Mouse (Mus musculus): ENCODE measurements around the gene Clip2.

DNA sequence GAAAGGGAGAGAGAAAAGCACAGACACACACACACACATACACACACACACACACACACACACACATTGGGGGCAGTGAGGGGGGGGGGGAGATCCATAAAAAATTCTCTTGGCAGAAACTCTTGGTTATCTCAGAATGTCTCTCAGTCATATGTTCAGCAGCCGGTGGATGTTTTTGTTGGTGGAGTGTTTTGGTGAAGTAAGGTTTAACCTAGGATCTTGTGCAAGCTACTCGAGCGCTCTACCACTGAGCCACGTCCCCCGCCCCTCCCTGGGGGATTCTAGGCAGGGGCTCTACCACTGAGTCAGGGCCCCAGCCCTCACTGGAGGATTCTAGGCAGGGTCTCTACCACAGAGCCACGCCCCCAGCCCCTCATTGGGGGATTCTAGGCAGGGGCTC lies 16.2 kb downstream of the Clip2 start:
- TF ChIP-seq CTCF (IDR thresholded peaks at IDR 0.05; ENCODE audit: borderline replicate concordance, insufficient read depth, low read depth, low read length) (no peak), POLR2A (IDR thresholded peaks at IDR 0.05; ENCODE audit: borderline replicate concordance, insufficient read depth, low read length) (no peak)
